Mouse (Mus musculus): ENCODE data around the gene Tsga10.
"Not testable (repeated sequence)": the region's sequence is repeated elsewhere in the genome, so short reads cannot be mapped to it uniquely, and the experiment has no call there.

The Tsga10 gene

GRCm38 (mm10) chr1:37718516-37718915, 147.7 kb downstream of the Tsga10 start:
- no peak for DNase-seq

GRCm38 (mm10) chr1:37717415-37718195, 148.6 kb downstream of the Tsga10 start:
- no peak for DNase-seq

DNA sequence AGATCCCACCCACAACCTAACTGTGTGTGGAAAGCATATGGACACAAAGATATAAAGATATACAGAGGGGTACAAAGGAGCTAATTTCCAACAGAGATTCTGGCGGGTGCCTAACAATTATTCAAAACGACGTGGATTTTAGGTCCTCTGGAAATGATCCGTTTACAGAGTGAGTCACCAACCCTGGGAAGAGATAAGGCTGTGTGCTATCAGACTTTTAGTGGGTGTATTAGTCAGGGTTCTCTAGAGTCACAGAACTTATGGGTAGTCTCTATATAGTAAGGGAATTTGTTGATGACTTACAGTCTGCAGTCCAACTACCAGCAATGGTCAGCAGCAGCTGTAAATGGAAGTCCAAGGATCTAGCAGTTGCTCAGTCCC, 153.9 kb downstream of the Tsga10 start:
- DNase-seq = not testable (repeated sequence)

DNA sequence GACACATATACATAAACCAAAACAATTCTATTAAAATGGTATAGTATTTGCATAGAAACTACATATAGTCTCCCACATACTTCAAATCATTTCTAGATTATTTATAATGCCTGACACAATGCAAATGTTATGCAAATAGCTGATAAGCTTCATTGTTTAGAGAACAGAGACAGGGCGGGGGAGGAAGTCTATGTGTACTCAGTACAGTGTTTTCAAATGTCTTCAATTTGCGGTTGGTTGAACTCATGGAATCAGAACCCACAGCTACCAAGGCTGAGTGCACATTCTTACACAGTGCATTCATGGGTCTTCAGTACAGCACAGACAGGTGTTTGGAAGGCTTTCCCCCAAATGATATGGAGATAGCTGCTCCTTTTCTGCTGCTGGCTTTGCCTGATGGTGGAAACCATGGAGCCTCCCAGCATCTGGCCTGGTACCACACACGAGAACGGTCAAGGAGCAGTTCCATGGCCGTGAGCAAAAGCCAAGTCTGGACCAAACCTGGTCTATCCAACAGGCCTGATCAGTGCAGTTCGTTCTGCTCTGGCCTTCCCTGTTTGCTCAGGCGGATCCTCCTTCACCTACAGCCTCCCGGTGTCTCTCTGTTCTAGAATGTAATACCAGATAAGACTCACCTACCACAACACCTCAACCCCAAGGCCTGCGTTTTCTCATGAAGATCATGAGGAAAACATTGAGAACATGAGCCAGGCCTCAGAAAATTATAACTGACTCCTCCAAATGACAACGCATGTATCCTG, 154.5 kb downstream of the Tsga10 start:
- no peak for DNase-seq

- no peak for DNase-seq
These were observed 155.1 kb downstream of the Tsga10 start for GRCm38 (mm10) chr1:37711082-37711481.

- DNase-seq = no peak
These were observed 156.5 kb downstream of the Tsga10 start for GRCm38 (mm10) chr1:37709736-37710135.

DNA sequence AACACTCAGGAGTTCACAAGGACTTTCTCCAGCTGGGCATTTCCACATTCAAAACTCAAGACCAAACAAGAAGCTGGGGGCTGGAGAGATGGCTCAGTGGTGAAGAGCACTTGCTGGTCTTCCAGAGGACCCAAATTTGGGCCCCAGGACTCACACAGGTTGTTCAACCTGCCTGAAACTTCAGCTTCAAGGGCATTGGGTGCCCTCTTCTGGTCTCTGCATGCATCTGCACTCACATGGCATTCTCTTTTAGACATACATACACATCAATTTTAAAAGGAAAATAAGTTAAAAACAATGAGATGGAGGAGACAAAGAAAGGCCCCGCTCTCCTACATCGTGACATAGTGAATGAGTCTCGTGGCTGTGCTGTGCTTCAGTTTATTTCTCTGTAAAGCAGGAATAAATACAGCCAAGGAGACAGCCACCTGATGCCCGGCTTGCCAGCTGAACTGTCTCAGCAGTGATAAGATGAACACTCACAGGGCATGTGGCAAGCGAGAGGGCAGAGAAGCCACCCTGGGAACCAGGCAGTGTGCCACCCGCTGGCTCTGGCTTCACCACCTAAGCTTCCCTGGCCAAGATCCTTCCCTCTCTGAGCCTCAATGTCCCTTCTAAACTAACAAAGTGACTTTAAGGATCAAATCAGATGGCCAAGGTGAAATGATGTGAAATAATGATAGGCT, 157.8 kb downstream of the Tsga10 start:
- no peak for DNase-seq

Measured in retina, postnatal 1 day (tissue).